Mouse (Mus musculus) spleen, adult 12 weeks (tissue): ENCODE results near the gene Frat1.
A peak's percentile ranks its signal among the peaks of the same experiment; 100 is the strongest.

Source experiments
- DNase-seq: peaks from one replicate; pipeline ENCODE4 v3.0.0; 2022; ENCODE audit warnings: low spot score

Frat1 gene

DNA sequence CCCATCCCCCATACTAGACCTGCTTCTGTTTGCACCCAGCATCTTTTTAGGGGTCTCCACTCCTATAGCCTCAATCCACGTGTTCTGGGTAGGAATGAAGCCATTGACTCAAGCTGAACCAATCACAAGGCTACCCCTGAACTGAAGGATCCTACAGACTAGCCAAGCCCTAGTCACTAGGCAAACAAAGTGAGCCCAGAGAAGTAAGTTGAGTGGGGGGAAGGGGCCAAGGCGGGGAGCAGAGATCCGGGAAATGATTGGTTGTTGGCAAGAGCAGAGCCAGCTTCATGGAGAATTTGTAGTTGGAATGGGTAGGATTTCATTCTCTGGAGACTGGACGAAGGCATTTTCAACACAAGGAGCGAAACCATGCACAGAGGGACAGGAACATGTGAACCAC, 12.9 kb upstream of the Frat1 start:
- no peak for DNase-seq

DNA sequence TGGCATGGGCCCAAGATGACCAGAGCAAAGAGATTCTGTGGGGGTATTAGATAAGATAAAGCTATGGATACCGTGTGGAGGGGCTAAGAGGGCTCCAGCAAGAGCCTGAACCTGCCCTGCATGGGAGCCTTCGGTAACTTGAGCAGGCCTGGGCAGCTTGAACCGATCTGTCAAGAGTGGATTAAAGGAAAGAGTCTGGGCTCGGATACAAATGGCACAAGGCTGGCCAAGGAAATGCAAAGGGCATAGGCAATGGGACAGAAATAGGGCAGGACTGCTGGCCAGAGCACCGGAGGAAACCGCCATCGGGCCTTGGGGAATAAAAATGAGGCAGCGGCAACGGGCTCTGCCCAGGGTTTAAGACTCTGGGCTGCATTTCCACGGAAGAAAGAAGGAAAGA, 12.4 kb upstream of the Frat1 start:
- no peak for DNase-seq

DNA sequence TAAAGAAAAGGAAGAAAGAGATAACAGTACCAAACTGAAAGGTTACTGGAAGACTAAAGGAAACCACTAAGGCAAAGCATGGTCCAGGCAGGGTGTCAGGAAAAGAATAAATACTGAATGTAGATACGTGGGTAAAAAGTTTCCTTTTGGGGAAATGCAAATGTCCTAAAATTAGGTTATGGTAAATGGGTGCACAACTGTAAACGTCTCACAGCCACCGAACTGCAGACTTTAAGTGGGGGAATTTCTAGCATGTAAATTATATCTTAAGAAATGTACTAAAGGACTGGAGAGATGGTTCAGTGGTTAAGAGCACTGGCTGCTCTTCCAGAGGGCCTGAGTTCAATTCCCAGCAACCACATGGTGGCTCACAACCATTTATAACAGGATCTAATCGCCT, 11.0 kb upstream of the Frat1 start:
- DNase-seq = no peak

DNA sequence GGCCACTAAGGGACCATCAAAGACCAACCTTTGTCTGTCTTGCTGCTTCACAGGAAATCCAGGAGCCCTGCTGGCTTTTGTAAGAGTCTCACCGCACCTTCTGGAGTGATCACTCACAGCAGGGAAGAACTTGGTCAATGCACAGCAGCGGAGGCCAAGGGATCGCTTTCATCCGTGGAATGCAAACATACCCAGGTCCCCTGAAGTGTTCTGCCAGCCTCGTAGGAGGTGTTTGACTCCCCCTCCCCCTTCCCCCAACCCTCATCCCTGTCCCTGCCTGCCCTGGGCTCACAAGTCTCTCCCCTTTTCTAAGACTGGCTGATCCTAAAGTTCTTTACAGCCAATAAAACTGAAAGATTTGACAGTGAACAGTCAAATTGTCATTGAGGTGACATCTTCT, 8.3 kb upstream of the Frat1 start:
- no peak for DNase-seq

DNA sequence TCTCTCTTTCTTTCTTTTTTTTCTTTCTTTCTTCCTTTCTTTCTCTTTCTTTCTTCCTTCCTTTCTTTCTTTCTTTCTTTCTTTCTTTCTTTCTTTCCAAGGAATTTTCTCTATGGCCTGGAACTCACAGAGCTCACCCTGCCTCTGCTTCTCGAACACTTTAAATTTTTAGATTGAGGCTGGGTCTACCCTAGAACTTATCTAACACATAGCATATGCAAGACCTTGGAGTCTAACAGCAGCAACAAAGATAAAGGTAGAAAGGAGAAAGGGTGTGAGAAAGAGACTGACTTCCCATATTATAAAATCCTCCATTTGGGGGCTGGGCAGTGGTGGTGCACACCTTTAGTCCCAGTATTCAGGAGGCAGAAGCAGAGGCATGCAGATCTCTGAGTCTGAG, 7.2 kb upstream of the Frat1 start:
- no peak for DNase-seq

DNA sequence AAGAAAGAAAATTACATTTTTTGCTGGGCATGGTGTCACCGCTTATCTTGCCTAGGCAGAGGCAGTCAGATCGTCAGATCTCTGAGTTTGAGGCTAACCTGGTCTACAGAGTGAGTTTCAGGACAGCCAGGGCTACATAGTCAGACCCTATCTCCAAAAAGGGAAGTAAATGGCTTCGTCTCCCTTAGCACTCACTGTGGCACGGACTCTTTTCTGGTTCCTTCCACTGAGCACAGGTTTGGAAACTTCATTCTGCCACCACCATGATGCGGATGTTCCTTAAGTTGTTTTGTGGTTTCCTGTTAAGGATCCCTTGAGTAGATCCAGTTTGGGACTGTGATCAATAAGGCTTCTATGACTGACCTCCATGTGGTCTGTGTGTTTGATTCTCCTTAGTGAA, 4.8 kb upstream of the Frat1 start:
- no peak for DNase-seq

DNA sequence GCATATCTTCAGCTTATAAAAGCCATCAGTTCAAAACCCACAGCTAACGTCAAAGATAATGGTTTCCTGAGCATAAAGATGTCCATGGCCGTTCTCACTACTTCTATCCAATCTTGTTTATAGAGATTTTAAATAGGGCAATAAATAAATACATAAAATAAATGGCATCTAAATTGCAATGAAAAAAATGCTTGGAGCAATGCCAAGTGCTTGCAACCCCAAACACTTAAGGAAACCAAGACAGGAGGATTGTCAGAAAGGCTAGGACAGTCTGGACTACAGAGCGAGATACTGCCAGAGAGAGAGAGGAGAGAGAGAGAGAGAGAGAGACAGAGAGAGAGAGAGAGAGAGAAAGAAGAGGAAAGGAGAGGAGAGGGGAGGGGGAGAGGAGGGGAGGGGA, 3.2 kb upstream of the Frat1 start:
- no peak for DNase-seq

DNA sequence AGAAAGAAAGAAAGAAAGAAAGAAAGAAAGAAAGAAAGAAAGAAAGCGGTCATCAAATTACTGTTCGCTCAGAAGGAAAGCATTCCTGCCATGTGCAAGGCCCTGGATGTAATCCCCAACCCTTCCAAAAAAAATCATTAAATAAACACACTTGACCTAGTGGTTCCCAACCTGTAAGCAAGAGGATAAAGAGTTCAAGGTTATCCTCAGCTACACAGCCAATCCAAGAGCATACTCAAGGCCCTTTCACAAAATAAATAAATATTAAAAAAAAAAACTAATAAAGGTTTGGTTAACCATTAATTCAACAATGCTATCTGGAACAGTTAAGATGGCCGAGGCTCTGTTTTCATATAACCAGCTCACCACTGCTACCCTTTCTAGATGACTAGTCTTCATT, 829 bp upstream of the Frat1 start:
- DNase-seq = no peak

DNA sequence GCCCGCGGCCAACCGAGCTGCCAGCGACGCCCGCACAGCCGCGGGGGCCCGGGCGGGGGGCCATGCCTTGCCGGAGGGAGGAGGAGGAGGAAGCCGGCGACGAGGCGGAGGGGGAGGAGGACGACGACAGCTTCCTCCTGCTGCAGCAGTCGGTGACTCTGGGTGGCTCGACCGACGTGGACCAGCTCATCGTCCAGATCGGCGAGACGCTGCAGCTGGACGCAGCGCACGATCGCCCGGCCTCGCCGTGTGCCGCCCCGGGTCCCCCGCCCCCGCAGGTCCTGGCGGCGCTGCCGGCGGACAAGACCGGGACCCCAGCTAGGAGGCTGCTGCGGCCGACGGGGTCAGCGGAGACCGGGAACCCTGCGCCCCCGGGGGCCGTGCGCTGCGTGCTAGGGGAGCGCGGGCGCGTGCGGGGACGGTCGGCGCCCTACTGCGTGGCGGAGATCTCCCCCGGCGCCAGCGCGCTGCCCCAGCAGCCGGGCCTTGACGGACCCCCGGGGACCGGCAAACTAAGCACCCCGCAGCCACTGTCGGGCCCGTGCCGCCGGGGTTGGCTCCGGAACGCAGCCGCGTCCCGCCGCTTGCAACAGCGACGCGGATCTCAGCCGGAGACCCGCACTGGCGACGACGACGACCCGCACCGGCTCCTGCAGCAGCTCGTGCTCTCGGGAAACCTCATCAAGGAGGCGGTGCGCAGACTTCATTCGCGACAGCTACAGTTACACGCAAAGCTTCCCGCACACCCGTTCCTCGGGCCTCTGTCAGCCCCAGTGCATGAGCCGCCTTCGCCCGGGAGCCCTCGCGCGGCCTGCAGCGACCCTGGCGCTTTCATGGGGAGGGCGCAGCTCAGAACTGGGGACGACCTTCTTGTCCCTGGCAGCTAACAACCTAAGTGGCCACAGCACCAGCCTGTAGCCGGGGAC, 599 bp downstream of the Frat1 start:
- DNase-seq = peak; percentile 48

DNA sequence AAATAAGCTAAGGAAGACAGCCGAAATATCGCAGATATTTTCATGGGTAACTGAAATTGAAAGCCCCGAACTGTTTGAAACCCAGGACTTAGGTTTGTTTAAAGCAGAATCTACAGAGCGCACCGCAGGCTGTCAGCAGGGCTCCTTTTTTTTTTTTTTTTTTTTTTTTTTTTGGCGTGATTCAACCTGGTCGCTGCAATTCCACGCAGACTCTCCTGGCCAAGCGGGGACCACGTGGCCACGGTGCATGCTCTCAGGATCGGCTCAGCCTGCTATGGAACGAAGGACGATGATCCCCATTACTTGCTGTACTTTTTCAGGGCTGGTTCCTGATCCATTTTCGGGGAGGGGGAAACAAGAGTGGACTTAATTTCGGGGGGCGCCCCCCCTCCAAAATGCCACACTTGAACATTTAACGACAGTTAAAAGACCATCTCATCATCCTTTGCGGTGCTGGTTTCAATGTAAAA, 1.4 kb downstream of the Frat1 start:
- no peak for DNase-seq

DNA sequence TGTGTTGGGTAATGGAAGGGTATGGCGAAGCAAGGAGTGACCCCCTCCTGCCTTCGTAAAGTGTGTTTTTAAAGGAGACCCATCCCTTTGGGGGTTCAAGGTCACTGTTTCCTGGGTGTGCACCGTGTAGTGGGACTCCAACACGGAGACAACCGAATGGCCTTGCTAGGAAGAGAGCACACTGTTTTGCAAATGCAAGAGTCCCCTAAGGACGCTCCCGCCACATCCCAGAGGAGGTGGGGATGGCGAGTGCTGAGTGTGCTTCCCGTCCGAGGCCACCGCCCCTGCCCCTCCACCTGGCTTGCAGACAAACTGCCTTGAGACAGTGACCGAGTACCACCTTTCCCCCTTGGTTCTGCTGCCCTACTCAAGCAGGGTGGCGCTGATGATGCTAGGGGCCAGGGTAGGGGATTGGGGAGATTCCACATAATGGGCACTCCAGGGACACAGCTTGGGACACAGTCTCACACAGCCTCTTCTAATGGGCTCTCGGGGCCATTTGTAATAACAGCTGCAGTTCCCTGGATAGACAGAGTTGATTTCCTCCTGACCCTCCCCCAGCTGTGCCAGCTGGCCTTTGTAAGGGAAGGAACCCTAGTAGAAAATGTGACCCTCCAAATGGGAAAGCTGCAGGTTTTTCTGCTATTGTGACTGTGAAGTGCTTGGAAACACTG, 2.1 kb downstream of the Frat1 start:
- DNase-seq = no peak

DNA sequence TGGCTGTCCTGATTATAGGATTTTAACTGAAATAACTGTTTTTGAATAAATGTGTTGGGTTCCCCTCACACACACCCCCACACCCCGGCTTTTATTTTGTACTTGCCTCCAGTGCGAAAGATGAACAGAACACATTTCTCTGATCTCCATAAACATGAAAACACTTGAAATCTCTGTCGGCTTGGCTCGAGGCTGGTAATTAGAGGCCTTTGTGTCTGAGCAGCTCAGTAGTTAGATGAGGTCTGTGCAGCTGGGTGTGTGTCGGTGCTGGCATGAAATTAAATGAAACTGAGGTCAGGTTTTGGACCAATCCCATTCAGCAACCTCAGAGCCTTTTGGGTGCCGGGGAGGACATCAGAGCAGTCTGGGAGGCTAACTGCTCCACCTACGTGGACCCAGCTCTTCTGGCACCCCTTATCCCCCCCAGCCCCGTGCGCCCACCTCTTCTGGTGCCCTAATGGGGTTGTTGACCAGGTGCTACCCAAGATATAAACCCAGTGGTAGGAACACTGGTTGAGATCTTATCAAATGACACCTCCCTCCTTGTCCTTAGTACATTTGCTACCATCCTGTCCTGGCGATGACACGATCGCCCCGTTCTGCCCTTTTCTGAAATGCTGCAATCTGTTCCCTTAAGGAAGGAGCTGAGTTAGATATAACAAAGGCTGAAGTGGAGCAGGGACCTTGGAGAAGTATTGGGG, 2.9 kb downstream of the Frat1 start:
- no peak for DNase-seq

DNA sequence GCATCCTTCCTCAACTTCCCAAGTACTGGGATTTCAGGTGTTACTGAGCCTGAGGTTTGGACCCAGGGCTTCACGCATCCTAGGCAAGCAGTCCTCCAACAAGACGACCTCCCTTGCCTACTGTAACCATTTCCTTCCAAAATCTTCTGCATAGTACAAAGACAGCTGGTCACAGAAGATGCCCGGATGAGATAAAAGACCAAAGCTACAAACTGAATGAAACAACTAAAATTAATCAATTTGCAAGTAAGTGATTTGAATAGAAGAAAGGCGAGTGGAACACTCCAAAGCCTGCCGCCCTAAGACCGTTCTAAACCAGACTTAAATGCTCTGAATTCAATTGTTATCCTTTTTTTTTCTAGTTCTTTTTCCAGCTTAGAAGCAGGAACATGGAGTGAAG, 5.6 kb downstream of the Frat1 start:
- no peak for DNase-seq

DNA sequence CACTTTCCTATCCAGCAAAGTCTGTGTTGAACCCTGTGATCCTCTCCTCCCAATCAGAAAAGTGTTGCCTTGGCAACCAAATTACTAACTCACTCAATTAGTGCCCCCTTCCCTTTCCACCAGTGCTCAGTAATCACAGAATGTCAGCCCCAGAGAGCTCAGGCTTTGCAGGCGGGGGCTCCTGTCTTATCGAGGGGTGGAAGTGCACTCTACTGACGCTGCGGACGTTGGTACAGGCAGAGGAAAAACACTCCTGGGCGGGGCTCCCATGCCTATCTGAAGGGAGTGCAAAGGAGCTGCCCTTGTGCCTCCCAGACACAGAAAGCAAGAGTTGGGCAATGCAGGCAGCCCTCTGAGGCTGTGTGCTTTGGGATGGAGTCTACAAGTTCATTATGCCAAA, 6.0 kb downstream of the Frat1 start:
- DNase-seq = peak; percentile 66

DNA sequence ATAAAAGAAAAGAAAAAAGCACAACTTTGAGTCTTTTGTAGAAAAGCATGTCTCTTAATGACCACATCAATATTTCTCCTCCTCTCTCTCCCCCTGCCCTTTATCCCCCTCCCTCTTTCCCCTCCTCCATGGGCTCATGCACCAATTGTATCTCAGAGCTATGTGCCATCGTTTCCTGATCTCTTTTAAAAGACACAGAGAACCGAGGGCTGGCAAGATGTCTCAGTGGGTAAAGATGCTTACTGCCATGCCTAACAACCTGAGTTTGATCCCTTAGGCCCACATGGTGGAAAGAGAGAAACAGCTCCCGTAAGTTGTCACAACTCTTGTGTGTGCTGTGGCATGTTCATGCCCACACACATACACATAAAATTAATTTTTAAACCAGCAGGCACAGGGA, 6.9 kb downstream of the Frat1 start:
- DNase-seq = no peak

DNA sequence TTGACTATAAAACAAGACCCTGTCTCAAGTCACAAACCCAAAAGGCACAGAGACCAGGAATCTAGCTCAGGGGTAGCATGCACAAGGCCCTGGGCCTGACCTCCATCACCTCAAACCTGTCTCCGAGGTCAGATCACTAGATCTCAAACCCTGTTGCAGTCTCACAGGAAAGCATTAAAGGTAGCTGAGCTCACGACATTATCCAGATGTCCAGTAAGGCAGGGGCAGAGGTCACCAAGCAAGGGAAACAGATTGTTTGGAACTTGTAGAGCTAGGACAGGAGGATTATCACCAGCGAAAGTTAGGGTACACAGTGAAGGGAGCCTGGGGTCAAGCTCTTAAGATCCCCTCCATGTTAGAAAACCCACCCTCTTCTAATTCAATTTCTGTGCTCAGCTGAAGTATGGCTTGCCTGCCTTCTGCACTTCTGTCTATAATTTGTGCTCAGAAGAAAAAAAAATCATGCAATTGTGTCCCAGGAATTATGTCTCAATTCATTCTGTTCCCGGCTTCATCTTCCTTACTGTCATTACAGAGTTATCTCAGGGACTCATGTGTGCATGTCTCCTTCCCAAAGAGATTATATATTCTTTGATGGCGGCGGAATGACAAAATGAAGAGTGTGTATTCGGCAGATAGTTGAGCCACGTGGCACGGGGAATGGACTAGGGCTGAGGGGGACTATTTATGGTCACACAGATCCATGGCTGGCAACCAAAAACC, 7.6 kb downstream of the Frat1 start:
- no peak for DNase-seq

DNA sequence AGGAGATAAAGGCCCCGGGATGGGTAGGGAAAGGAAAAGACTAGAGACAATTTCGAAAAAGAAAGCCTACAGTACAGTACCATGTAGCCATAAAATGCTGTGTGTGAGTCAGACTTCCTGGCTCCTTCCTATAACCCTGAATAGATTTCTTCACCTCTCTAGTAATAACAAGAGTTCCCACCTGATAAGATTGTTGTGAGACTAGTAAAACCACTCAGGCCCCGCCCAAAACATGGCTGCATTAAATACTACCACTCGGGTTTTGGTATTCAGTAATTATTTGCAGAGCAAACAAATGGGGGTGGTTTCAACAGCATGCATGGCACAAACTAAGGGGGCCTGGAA, 8.1 kb downstream of the Frat1 start:
- DNase-seq = no peak

DNA sequence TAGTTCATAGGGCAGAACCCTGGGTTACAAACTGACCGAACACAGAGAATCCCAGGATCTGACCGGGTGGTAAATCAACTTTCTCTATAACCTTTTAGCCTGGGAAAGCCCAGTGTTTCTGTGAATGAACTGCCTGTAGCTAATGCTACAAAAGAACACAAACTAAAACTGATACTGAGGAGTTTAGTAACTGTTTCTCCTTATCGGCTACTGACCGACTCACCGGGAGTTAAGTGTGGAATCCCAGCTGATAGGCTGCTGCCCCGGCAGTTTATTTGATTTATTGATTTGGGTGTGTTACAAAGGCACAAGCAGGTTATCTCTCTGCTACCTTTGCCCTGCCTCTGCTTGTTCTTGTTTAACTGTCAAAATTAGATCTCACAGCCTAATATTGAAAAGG, 9.0 kb downstream of the Frat1 start:
- no peak for DNase-seq

DNA sequence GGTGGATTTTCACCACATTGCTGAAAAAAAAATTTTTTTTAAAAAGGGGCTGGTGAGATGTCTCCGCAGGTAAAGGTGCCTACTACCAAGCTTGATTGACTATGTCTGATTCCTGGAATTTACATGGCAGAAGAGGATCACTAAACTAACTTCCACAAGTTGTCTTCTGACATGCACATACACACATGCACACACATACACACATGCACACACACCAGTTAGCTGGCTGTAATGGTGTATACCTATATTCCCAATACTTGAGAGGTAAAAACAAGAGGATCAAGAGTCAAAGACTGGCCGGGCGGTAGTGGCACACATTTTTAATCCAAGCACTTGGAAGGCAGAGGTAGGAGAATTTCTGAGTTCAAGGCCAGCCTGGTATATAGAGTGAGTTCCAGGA, 9.9 kb downstream of the Frat1 start:
- no peak for DNase-seq

DNA sequence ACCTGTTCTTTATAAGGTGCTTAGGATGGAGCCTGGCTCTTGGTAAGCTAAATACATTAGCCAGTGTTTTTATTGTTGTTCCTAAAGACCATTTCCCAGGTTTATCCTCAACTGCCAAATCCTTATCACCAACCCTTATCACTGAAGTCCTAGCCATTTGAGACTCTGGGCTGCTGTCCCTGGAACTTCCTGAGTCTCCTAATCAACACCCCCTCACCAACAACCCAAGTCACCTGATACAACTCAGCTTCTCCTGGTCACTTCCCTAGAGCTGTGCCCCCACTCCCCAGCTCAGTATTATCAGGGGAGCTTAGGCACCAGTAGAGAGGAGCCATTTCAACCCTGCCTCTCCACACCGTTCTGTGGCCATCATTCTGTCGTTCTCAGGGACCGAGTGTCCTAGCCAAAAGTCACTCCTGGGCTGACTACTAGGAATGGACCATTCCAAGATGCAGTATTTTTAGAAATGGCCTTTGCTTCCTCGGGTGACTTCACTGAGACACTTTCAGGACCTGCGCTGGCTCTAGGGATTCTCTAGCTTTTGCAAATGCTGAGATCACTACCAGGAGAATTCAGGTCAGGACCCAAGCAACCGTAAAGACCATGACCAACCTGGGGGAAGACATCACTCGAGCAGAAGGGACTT, 11.5 kb downstream of the Frat1 start:
- no peak for DNase-seq

DNA sequence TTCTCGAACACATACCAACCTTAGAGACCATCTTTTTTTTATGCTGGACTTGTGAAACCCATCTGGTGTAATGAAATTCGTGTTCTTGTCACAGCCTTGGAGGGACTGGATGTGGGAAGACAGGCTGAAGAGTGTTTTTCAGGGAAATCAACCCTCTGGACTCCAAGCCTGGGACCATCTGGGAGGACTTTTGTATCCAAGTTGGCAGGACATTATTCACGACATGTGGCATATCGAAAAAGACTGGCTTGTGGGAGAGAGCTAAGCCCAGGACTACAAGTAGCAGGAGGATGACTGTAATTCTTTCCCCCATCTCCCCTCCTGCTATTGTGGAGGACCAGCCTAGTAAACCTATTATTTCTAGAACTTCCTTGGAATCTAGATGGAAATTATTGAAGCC, 12.4 kb downstream of the Frat1 start:
- DNase-seq = no peak

DNA sequence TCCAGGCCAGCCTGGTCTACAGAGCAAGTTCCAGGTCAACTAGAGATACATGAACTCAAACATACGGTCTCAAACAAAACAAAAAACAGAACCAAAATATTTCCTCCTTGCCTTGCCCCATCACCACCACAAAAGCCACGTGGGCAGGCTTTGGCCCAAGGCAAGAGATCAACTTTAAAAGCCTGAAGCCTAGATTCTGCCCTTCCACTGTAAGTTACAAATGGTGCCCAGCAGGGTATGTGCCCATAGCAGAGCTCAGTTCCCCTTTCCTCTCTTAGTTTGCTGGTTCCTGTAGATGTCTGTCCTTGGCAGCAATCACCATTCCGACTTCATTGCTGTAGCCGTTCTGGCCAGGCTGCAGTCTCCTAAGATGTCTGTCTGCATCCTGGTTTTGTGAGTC, 12.9 kb downstream of the Frat1 start:
- no peak for DNase-seq
